Mouse (Mus musculus) limb, embryonic 13.5 days (tissue): ENCODE data around the gene Il3. TPM values are rescaled to one million over a fixed set of nuclear protein-coding genes. Genes with fewer than 3 reads are reported as not detected.

Experiments
- ATAC-seq: fragments of 200-750 bp; cut with Nextera tagmentation; 2 replicates; pipeline ENCODE4 v1.8.0; 2017; ENCODE audit warnings: low read depth, moderate number of reproducible peaks, moderate TSS enrichment; ENCODE audit not compliant: low FRiP score
- H3K27ac ChIP-seq: fragments of 300-500 bp; sonication (generic); 2 replicates; pipeline ENCODE4 v1.5.1; 2015; ENCODE audit warnings: inconsistent platforms, mild to moderate bottlenecking, moderate library complexity
- H3K27me3 ChIP-seq: fragments of 300-500 bp; sonication (generic); 2 replicates; pipeline ENCODE4 v1.6.1; 2015; ENCODE audit warnings: mild to moderate bottlenecking, inconsistent platforms
- H3K36me3 ChIP-seq: fragments of 300-500 bp; sonication (generic); 2 replicates; pipeline ENCODE4 v1.6.1; 2015; ENCODE audit warnings: inconsistent platforms, mild to moderate bottlenecking, moderate library complexity
- H3K4me1 ChIP-seq: fragments of 300-500 bp; sonication (generic); 2 replicates; pipeline ENCODE4 v1.6.1; 2015; ENCODE audit warnings: inconsistent platforms
- H3K4me2 ChIP-seq: fragments of 300-500 bp; sonication (generic); replicated peaks from 2 replicates; pipeline ENCODE4 v1.6.1; 2015; ENCODE audit warnings: inconsistent platforms, mild to moderate bottlenecking, moderate library complexity
- H3K4me3 ChIP-seq: fragments of 300-500 bp; sonication (generic); 2 replicates; pipeline ENCODE4 v1.5.1; 2015; ENCODE audit warnings: moderate library complexity, mild to moderate bottlenecking, inconsistent platforms
- H3K9ac ChIP-seq: fragments of 300-500 bp; sonication (generic); 2 replicates; pipeline ENCODE4 v1.6.1; 2015; ENCODE audit warnings: mild to moderate bottlenecking, inconsistent platforms
- H3K9me3 ChIP-seq: fragments of 300-500 bp; sonication (generic); 2 replicates; pipeline ENCODE4 v1.6.1; 2016; ENCODE audit warnings: inconsistent platforms
- WGBS: fragments of 180-500 bp; shearing (Covaris S2); methylation state at CpG from one replicate; pipeline ENCODE4 v1.1.7; 2015; 5-methylcytosine and 5-hydroxymethylcytosine counted together
- polyA plus RNA-seq: library from polyadenylated mRNA; unstranded; fragments of >200 nt; fragmentation: Nextera tagmentation; extraction: Ambion mirVana; gene quantifications from 2 replicates; pipeline ENCODE4 v1.2.1, GENCODE M21; 2015

Gene Il3
- polyA plus RNA-seq, 1 experiment from 2014 or later, result not detected

- no peak; the same call in 1 of the 2 replicates for ATAC-seq
- H3K27me3 ChIP-seq, result no peaks in the 10 kb centered on the region
- no peaks in the 10 kb centered on the region for H3K36me3 ChIP-seq
- H3K4me2 ChIP-seq, result no peak overlapping the region
- no peak overlapping the region for H3K9ac ChIP-seq
- no peaks in the 10 kb centered on the region for H3K9me3 ChIP-seq
- H3K27ac ChIP-seq, result no peak overlapping the region
- 0 out of 2 replicates have a peak, but pooled peaks cover 5% of the 10 kb centered on the region for H3K4me1 ChIP-seq
- no peak overlapping the region for H3K4me3 ChIP-seq
- WGBS, result 60% methylated on average over 2 of the region's 2 CpGs
Observed at GRCm38 (mm10) chr11:54236939-54237338, 30.1 kb downstream of the Il3 start.

GRCm38 (mm10) chr11:54227478-54227877 lies 39.6 kb downstream of the Il3 start:
- Histone ChIP-seq H3K4me1 (no peaks in the 10 kb centered on the region), H3K27ac (no peak overlapping the region), H3K9ac (no peak overlapping the region), H3K4me3 (no peak overlapping the region), H3K27me3 (no peaks in the 10 kb centered on the region), H3K4me2 (no peak overlapping the region), H3K9me3 (no peaks in the 10 kb centered on the region), H3K36me3 (no peaks in the 10 kb centered on the region)
- no peak for ATAC-seq
- 99% methylated on average over 2 of the region's 2 CpGs for WGBS

GRCm38 (mm10) chr11:54224475-54224986 lies 42.5 kb downstream of the Il3 start:
- Histone ChIP-seq H3K9ac (no peak overlapping the region), H3K4me1 (no peaks in the 10 kb centered on the region), H3K9me3 (no peaks in the 10 kb centered on the region), H3K4me3 (no peak overlapping the region), H3K27me3 (no peaks in the 10 kb centered on the region), H3K36me3 (no peaks in the 10 kb centered on the region), H3K27ac (no peak overlapping the region), H3K4me2 (no peak overlapping the region)
- 87% methylated on average over 5 of the region's 5 CpGs for WGBS
- no peak for ATAC-seq

GRCm38 (mm10) chr11:54223637-54224474 lies 43.2 kb downstream of the Il3 start:
- WGBS, result 84% methylated on average over 9 of the region's 9 CpGs
- no peaks in the 10 kb centered on the region for H3K36me3 ChIP-seq
- H3K27me3 ChIP-seq, result no peaks in the 10 kb centered on the region
- H3K4me1 ChIP-seq, result no peaks in the 10 kb centered on the region
- no peak overlapping the region for H3K9ac ChIP-seq
- H3K4me3 ChIP-seq, result no peak overlapping the region
- no peaks in the 10 kb centered on the region for H3K9me3 ChIP-seq
- no peak for ATAC-seq
- no peak overlapping the region for H3K4me2 ChIP-seq
- H3K27ac ChIP-seq, result no peak overlapping the region

- Histone ChIP-seq H3K9me3 (no peaks in the 10 kb centered on the region), H3K27ac (no peak overlapping the region), H3K4me3 (no peak overlapping the region), H3K9ac (no peak overlapping the region), H3K4me1 (no peaks in the 10 kb centered on the region), H3K27me3 (no peaks in the 10 kb centered on the region), H3K36me3 (no peaks in the 10 kb centered on the region), H3K4me2 (no peak overlapping the region)
- WGBS, result 39% methylated on average over 6 of the region's 6 CpGs
- ATAC-seq, result no peak
Observed at GRCm38 (mm10) chr11:54219903-54220740, 47.0 kb downstream of the Il3 start.

GRCm38 (mm10) chr11:54219191-54219590 lies 47.9 kb downstream of the Il3 start:
- Histone ChIP-seq H3K4me1 (no peaks in the 10 kb centered on the region), H3K4me3 (no peak overlapping the region), H3K4me2 (no peak overlapping the region), H3K36me3 (no peaks in the 10 kb centered on the region), H3K27me3 (no peaks in the 10 kb centered on the region), H3K9me3 (no peaks in the 10 kb centered on the region), H3K9ac (no peak overlapping the region), H3K27ac (no peak overlapping the region)
- ATAC-seq, result no peak
- 92% methylated on average over 1 of the region's 1 CpGs for WGBS

GRCm38 (mm10) chr11:54217384-54217783 lies 49.7 kb downstream of the Il3 start:
- WGBS, result 62% methylated on average over 7 of the region's 7 CpGs
- H3K9me3 ChIP-seq, result no peaks in the 10 kb centered on the region

GRCm38 (mm10) chr11:54216091-54216490 lies 51.0 kb downstream of the Il3 start:
- no peak overlapping the region for H3K4me3 ChIP-seq
- no peak overlapping the region for H3K27ac ChIP-seq
- no peak overlapping the region for H3K9ac ChIP-seq
- no peak for ATAC-seq
- no peaks in the 10 kb centered on the region for H3K27me3 ChIP-seq
- WGBS, result 74% methylated on average over 6 of the region's 6 CpGs
- H3K4me1 ChIP-seq, result no peaks in the 10 kb centered on the region
- no peaks in the 10 kb centered on the region for H3K9me3 ChIP-seq
- H3K36me3 ChIP-seq, result no peaks in the 10 kb centered on the region
- H3K4me2 ChIP-seq, result no peak overlapping the region

More at GRCm38 (mm10) chr11:54217384-54217783, 49.7 kb downstream of the Il3 start:
- H3K4me3 ChIP-seq, result no peak overlapping the region
- H3K4me1 ChIP-seq, result no peaks in the 10 kb centered on the region
- no peaks in the 10 kb centered on the region for H3K27me3 ChIP-seq
- no peak overlapping the region for H3K9ac ChIP-seq
- H3K27ac ChIP-seq, result no peak overlapping the region
- H3K4me2 ChIP-seq, result no peak overlapping the region
- ATAC-seq, result no peak
- no peaks in the 10 kb centered on the region for H3K36me3 ChIP-seq

Other genes starting within 250 kb of the Il3 start
- 1.6 TPM in 2 replicates for gene Slc22a4, start 239.2 kb downstream of the Il3 start, polyA plus RNA-seq
- gene Pdlim4, start 198.3 kb downstream of the Il3 start, polyA plus RNA-seq, result 162 and 169 TPM in 2 replicates
- gene P4ha2, start 167.2 kb downstream of the Il3 start, polyA plus RNA-seq, result 81.3 and 84.9 TPM in 2 replicates
- not detected in 2 replicates for gene Csf2, start 17.6 kb downstream of the Il3 start, polyA plus RNA-seq
- gene Acsl6, start 36.5 kb upstream of the Il3 start, polyA plus RNA-seq, result 0.93 and 1.0 TPM in 2 replicates
- not detected in 2 replicates for gene Meikin, start 103.4 kb upstream of the Il3 start, polyA plus RNA-seq
- gene Fnip1, start 170.9 kb upstream of the Il3 start, polyA plus RNA-seq, result 10.3 and 11.6 TPM in 2 replicates